Mouse (Mus musculus) E14TG2a.4 (cell line): ENCODE measurements around the gene Kirrel3.

ENCODE experiments used
- H3K27me3 ChIP-seq: 2 replicates; pipeline ENCODE4 v1.6.1; 2014; ENCODE audit warnings: low read length, control low read depth; ENCODE audit not compliant: insufficient read depth
- H3K36me3 ChIP-seq: 2 replicates; pipeline ENCODE4 v1.6.1; 2014; ENCODE audit warnings: low read length, control low read depth; ENCODE audit not compliant: insufficient read depth
- H3K4me1 ChIP-seq: replicated peaks from 2 replicates; pipeline ENCODE4 v1.6.1; 2014; ENCODE audit warnings: low read depth, low read length, control low read depth
- H3K4me3 ChIP-seq: replicated peaks from 2 replicates; pipeline ENCODE4 v1.5.1; 2014; ENCODE audit warnings: mild to moderate bottlenecking, low read length
- H3K9me3 ChIP-seq: 2 replicates; pipeline ENCODE4 v1.6.1; 2014; ENCODE audit warnings: low read length, control low read depth
- CTCF ChIP-seq: conservative IDR thresholded peaks from 2 replicates; pipeline ENCODE4 v1.5.1; 2014; ENCODE audit warnings: low read length
- NANOG ChIP-seq: IDR thresholded peaks from 2 replicates; pipeline ENCODE4 v1.6.1; 2014; ENCODE audit warnings: borderline replicate concordance, low read length, mixed read lengths
- POU5F1 ChIP-seq: IDR thresholded peaks from 2 replicates; pipeline ENCODE4 v1.6.1; 2014; ENCODE audit warnings: low read length, borderline replicate concordance

The Kirrel3 gene

DNA sequence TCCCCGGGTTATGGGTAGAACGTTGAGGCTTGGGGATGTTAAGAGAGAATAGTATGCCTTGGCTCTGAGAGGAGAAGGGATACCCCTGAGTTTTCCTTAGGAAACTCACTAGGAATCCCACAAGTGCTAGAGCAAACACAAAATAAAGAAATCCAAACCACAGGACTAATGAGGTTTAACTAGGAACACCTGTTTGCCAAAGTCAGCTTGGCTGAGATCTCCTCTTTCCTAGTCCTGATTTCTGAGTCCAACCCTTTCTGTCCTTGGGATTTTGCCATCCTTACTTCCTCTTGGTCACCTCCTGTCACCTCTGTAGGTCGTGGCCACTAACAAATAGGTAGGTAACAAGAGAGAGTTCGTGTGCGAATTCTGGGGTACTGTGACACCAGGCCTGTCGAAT lies 540.6 kb downstream of the Kirrel3 start:
- Histone ChIP-seq H3K9me3 (no peaks in the 10 kb centered on the region), H3K4me3 (no peak overlapping the region), H3K4me1 (peaks cover 17% of the 10 kb centered on the region), H3K27me3 (peaks cover 25% of the 10 kb centered on the region), H3K36me3 (no peaks in the 10 kb centered on the region)
- no peak for TF ChIP-seq POU5F1
- TF ChIP-seq CTCF = no peak
- no peak for TF ChIP-seq NANOG

DNA sequence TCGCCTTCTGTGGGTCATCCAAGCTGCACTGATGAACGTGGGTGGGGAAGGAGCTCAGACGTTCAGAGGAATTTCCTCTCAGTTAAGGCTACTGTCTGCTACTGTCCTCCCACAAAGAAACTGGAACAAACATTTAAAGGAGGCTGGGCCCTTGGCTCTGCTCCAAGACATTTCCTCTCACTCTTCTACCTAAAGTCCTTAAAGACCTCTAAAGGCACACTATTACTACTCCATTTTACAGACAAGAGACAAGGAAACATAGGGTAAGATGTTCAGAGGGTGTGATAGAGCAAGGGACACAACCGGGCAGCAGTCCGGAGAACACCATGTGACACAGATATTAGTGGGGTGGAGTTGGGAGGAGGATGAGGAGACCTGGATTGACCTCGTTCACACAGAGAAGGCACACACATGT lies 541.2 kb downstream of the Kirrel3 start:
- no peaks in the 10 kb centered on the region for H3K9me3 ChIP-seq
- TF ChIP-seq NANOG = no peak
- no peak for TF ChIP-seq CTCF
- no peak for TF ChIP-seq POU5F1
- no peaks in the 10 kb centered on the region for H3K36me3 ChIP-seq
- H3K4me1 ChIP-seq = peaks cover 23% of the 10 kb centered on the region
- peaks cover 25% of the 10 kb centered on the region for H3K27me3 ChIP-seq
- H3K4me3 ChIP-seq = no peak overlapping the region

- Histone ChIP-seq H3K36me3 (no peaks in the 10 kb centered on the region), H3K9me3 (no peaks in the 10 kb centered on the region), H3K27me3 (peaks cover 25% of the 10 kb centered on the region), H3K4me3 (no peak overlapping the region), H3K4me1 (peaks cover 29% of the 10 kb centered on the region)
- TF ChIP-seq CTCF = no peak
- no peak for TF ChIP-seq POU5F1
- no peak for TF ChIP-seq NANOG
Measured at GRCm38 (mm10) chr9:35027382-35027997, 541.8 kb downstream of the Kirrel3 start.

DNA sequence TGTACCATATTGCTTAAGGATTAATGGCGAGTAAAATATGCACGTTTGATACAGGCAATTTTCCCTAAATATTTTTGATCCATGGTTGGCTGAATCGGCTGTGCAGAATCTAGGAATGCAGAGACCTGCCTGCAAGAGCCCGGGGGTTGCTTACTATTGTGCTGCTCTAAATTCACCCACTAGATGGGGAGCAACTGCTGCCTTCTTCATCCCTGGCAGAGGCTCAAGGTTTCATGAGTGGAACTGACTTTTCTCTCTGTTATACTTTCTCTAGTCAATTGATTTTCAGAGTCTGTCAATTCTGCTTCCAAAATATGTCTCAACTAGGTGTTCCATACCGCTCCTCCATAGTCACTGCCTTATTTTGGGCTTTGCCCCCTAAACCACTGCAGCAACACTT lies 545.1 kb downstream of the Kirrel3 start:
- Histone ChIP-seq H3K4me3 (no peak overlapping the region), H3K4me1 (peaks cover 44% of the 10 kb centered on the region), H3K27me3 (peaks cover 27% of the 10 kb centered on the region), H3K36me3 (no peaks in the 10 kb centered on the region), H3K9me3 (no peaks in the 10 kb centered on the region)
- TF ChIP-seq NANOG = no peak
- TF ChIP-seq CTCF = no peak
- TF ChIP-seq POU5F1 = no peak

GRCm38 (mm10) chr9:35032457-35032856 lies 546.8 kb downstream of the Kirrel3 start:
- Histone ChIP-seq H3K9me3 (no peaks in the 10 kb centered on the region), H3K4me1 (peaks cover 48% of the 10 kb centered on the region), H3K4me3 (no peak overlapping the region), H3K27me3 (peaks cover 23% of the 10 kb centered on the region), H3K36me3 (no peaks in the 10 kb centered on the region)
- TF ChIP-seq POU5F1 = no peak
- TF ChIP-seq CTCF = no peak
- no peak for TF ChIP-seq NANOG

- H3K9me3 ChIP-seq = peaks cover 4% of the 10 kb centered on the region; the same call in 1 of the 2 replicates
- H3K27me3 ChIP-seq = peaks cover 23% of the 10 kb centered on the region
- no peak for TF ChIP-seq NANOG
- no peak for TF ChIP-seq CTCF
- no peak for TF ChIP-seq POU5F1
- H3K36me3 ChIP-seq = no peaks in the 10 kb centered on the region
- H3K4me3 ChIP-seq = peak overlapping the region; percentile 72
- H3K4me1 ChIP-seq = peaks cover 59% of the 10 kb centered on the region
Measured at GRCm38 (mm10) chr9:35035074-35035473, 549.4 kb downstream of the Kirrel3 start.

GRCm38 (mm10) chr9:35038922-35039586 lies 553.4 kb downstream of the Kirrel3 start:
- H3K36me3 ChIP-seq = no peaks in the 10 kb centered on the region
- no peak overlapping the region for H3K4me3 ChIP-seq
- TF ChIP-seq POU5F1 (no peak), NANOG (no peak), CTCF (no peak)

DNA sequence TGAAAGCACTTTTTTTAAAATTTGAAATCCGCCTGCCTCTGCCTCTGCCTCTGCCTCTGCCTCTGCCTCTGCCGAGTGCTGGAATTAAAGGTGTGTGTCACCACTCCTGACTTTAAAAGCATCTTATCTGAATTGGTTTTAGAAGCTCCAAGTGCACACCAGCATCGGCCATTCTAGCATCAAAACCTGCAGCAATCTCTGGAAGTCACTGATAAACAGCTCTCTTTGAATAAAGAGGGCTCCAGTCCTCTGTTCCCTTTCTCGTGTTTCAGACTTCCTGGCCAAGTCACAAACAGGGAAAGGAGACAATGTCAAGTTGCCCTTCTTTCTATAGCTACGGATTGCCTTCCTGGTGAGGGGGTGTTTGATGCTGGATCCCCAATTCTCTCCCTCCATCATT lies 554.2 kb downstream of the Kirrel3 start:
- Histone ChIP-seq H3K36me3 (no peaks in the 10 kb centered on the region), H3K27me3 (peaks cover 12% of the 10 kb centered on the region), H3K4me3 (no peak overlapping the region), H3K9me3 (peaks cover 4% of the 10 kb centered on the region; the same call in 1 of the 2 replicates), H3K4me1 (peaks cover 68% of the 10 kb centered on the region)
- no peak for TF ChIP-seq NANOG
- no peak for TF ChIP-seq CTCF
- no peak for TF ChIP-seq POU5F1

More at GRCm38 (mm10) chr9:35038922-35039586, 553.4 kb downstream of the Kirrel3 start:
- Histone ChIP-seq H3K27me3 (peaks cover 18% of the 10 kb centered on the region), H3K9me3 (peaks cover 4% of the 10 kb centered on the region; the same call in 1 of the 2 replicates), H3K4me1 (peaks cover 68% of the 10 kb centered on the region)

GRCm38 (mm10) chr9:35041493-35041892 lies 555.8 kb downstream of the Kirrel3 start:
- Histone ChIP-seq H3K27me3 (peaks cover 3% of the 10 kb centered on the region), H3K36me3 (no peaks in the 10 kb centered on the region), H3K9me3 (peaks cover 4% of the 10 kb centered on the region; the same call in 1 of the 2 replicates), H3K4me3 (no peak overlapping the region; the same call in 1 of the 2 replicates), H3K4me1 (peaks cover 71% of the 10 kb centered on the region)
- TF ChIP-seq POU5F1 = no peak
- TF ChIP-seq NANOG = no peak
- TF ChIP-seq CTCF = no peak
